Mouse (Mus musculus): ENCODE results near the gene Gm48552.

The Gm48552 gene

GRCm38 (mm10) chr10:81419111-81419928 lies 30.5 kb downstream of the Gm48552 start:
- DNase-seq (ENCODE audit: low spot score), result peak; percentile 6

DNA sequence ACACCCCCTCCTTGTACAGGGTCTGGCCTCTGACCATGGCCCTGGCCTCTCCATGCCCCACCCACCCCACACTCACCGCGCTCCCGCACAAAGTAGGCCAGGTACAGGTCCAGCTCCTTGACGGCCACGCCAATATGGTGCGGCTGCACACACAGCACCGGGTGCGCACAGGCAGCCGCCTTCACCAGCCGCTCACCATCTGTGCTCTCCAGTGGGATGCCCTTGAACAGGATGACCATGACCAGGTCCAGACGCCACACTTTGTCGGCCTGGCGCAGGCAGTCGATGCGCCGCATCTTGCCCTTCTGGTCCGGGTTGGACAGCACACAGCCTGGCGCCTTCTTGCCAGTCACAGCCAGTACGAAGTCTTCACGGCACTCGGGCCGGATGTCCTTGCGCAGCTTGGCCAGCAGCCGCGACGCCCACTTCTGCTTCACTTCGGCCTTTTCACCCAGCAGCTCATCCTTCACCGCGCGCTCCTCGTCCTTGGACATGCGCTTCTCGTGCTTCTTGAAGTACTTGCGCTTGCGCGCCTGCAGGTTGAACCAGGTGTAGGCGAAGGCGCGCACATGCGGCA lies 31.5 kb downstream of the Gm48552 start:
- DNase-seq (ENCODE audit: low spot score), result peak; percentile 9

DNA sequence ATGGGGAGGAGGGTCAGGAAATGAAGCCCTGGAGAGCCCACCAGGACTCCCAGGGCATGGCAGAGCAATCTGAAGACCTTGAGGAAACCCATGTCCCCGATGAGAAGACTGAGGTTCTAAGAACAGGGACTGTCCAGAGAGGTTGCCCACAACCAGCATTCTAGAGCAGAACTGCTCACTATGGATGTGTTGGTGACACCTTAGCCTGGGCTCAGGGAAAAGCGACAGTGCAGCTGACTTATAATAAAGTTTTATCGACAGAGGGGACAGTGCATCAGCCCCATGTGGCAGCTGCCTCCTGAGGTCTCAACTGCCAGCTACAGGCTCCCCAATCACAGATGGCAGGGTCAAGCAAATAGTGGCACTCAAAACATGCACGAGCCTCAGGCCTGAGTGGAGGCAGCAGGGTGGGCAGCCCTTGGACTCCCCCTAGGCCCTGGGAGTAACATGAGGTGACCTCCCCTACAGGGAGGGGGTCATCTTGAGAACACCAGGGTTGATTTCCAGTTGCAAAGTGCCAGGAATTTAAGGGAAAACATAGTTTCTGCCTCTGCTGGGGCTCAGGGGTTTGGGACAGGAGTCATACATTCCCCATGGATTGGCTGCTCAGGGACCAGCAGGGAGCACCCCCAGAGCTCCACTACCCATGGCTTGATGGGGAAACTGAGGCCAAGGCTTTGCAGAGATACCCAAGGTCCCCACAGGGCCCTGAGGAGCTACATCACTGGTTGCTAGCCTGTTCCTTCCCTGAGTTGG lies 32.4 kb downstream of the Gm48552 start:
- DNase-seq (ENCODE audit: low spot score), result no peak

- DNase-seq (ENCODE audit: low spot score), result no peak
These were observed 32.9 kb downstream of the Gm48552 start for GRCm38 (mm10) chr10:81421797-81422100.

DNA sequence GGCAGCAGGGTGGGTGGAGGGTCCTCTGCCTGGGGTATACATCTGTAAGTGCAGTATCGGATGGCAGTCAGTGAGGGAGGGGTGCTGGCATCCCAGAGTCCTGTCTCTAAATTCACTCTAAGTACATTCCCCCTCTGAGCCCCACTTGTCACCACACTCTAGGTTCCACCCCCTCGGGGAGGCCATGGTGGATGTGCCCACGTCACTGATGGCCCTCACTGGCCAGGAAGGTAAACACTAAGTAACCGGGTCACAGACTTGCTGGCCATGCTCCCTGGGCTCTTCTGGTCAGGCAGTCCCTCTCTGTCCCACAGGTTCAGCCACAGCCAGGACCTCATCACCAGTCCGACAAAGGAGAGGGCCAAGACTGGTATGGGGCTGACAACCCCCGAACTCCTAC lies 33.4 kb downstream of the Gm48552 start:
- DNase-seq (ENCODE audit: low spot score), result peak; percentile 8

DNA sequence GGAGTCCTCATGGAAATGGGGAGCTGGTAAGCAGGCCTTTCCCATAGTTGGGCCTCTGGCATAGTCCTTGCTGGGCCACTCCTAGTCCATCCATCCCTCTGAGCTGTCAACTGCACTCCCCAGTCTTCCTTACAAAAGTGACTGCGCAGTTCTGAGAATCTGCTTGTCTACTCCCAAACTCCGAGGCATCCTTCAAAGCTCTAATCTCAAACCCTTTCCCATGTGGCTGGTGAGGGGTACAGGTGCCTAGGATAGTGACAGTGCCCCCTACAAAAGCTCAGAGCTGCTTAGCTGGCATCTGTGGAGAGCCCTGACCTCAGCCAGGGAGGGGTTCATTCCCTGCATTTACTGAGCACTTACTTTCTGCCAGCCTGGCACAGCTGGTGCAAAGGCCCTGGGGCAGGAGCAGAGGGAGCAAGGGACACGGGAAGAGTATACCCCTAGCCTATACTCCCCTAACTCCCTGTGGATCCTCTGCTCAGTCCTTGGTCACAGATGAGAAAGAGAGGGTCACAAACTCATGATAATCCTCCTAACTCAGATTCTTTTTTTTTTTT lies 33.9 kb downstream of the Gm48552 start:
- DNase-seq (ENCODE audit: low spot score), result no peak

- DNase-seq (ENCODE audit: low spot score), result no peak
These were observed 34.9 kb downstream of the Gm48552 start for GRCm38 (mm10) chr10:81423476-81424245.

DNA sequence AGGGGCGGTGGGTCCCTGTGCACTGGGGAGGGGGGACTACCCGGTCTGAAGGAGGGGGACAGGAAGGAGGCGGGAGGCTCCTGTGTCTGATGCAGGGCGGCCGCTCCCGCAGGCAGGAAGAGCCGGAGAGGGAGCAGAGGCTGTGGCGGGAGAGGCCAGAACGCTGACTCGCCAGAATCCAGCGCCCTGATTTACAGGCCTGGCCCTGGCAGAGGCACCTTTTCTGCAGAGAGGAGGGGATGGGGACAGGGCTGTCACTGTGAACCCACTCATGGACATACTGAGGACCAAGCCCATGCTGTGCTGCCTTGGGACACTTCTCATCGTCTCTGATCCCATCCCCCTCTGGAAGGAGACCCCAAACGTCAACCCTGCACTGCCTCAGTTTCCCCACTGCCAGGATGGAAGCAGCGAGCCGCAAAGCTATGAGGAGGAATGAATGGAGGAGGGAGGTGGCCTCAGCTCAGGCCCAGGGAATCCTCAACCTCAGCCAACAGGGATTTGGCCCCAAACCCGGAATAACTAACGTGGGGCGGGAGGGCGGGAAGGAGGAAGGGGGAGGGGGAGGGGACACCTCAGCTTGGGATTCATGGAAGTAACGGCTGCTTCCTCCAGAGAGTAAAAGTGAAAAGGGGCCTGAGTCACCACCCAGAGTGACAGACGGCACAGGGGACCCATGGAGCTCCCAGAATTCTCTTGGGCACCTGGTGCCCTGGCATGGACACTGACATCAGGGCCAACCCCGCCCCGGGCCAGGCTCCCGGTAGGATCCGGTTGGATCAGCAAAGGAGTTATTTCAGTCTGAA lies 35.6 kb downstream of the Gm48552 start:
- DNase-seq (ENCODE audit: low spot score), result peak; percentile 10

DNA sequence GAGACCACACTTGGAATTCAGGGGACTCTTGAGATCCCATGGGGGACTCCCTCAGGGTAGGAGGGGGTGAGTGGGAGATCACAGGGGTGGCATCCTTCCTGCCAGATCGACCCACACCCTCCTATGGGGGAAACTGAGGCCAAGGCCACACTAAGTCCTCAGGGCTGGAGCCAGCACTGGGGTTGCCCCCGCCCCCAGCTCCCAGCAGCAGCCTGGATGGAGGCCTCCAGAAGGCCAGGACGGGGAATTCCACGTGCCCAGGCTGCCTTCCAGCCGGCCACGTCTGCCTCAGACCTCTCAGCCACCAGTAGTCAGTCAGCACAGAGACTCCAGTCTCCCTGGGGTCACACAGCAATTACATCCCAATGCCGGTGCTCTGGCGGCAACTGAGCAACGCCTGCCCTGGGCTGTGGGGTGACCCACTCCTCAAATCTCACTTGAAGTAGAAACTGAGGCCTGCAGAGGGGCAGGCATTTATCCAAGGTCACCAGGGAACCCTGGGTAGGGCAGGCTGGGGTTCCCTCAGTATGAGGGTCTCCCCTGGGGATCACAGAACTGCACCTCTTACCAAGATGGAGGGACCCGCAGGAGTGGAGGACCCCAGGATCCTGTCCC lies 36.5 kb downstream of the Gm48552 start:
- DNase-seq (ENCODE audit: low spot score), result peak; percentile 8

DNA sequence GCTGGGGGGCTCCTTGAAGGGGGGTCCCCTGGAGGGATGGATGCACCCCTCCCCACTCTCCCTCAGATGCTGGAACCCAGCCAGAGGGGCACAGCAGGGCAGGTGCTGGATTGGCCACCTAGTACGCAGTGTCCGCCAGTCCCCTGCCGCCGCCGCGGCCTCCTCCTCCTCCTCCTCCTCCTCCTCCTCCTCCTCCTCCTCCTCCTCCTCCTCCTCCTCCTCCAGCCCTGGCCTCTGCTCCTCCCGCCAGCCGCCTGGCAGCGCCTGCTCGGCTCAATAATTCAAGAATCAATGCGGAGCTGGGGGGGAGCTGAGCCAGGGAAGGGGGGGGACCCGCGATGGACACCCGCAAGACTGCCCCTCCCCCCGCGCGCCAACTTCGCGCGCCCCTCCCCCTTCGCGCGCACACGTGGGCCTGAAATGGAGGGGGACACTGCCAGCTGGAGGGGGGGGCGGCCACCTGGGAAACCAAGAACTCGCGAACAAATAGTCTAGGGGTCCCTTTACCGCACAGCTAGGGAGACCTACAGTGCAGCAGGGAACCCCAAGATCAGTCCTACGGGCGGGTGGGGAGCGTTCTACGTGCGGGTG lies 37.4 kb downstream of the Gm48552 start:
- peak; percentile 10 for DNase-seq (ENCODE audit: low spot score)

DNA sequence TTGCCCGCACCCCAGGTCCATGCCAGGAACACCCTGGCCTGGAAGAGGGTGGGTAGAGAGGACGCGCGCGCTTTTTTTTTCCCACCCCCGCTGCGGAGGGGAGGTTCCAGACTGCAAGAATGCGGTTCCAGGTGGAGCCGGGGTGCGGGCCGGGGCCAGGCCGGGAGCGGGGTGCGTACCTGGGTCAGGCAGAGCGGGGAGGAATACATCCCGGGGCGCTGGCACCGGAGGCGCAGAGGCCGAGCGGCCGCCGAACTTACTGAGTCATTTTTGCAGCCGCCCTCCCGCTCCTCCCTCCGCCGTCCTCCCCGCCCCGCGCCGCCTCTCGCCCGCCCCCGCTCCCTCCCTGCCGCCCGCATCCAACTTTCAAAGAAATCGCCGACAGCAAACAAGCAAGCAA lies 38.1 kb downstream of the Gm48552 start:
- peak; percentile 40 for DNase-seq (ENCODE audit: low spot score)

DNA sequence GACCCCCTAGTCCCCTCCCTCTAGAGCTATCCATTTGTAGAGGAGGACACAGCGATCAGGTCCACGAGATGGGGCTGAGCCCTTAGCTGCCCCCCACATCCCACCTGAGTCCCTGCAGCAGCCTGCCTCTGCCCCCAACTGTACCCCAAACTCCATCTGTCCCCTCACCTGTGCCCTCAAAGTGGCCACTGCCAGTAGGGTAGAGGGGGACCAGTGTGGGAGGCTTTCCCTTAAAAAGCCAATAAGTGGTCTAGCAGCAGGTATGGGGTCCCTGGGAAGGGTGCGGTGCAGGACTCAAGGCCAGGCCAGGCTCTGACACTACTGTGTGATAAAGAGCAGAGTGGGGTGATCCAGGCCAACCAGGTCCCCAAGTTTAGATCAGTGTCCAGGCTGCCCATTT lies 38.5 kb downstream of the Gm48552 start:
- DNase-seq (ENCODE audit: low spot score), result no peak

DNA sequence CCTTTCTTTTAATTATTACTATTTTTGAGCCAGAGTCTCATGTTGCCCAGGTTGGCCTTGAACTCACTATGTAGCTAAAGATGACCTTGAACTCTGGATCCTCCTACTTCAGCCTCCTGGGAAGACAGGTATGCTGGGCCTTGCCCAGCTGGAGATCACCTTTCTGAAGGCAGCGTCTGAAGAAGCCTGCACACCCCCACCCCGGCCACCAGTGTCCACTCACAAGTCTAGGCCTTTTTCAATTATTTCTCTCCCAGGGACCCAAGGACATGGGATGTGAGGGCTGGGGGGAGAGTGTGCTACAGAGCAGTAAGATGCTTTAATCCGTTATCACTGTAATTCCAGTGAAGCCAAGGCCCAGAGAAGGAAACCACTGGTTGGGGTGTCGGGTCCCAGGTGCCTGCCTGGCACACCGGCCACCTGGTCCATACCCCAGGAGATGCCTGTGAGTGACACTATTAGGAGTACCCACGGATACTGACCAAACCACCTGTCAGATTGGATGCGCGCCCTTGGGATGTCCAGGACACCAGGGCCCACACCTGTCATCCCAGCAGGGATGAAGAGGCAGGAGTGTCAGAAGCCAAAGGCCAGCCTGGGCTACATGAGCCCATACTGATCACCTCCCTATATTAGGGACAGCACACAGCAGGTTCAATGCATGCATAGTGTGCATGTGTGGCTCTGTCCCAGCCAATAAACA lies 39.1 kb downstream of the Gm48552 start:
- DNase-seq (ENCODE audit: low spot score), result peak; percentile 9

- no peak for DNase-seq (ENCODE audit: low spot score)
These were observed 39.7 kb downstream of the Gm48552 start for GRCm38 (mm10) chr10:81428507-81428870.

GRCm38 (mm10) chr10:81429092-81429491 lies 40.3 kb downstream of the Gm48552 start:
- no peak for DNase-seq (ENCODE audit: low spot score)

DNA sequence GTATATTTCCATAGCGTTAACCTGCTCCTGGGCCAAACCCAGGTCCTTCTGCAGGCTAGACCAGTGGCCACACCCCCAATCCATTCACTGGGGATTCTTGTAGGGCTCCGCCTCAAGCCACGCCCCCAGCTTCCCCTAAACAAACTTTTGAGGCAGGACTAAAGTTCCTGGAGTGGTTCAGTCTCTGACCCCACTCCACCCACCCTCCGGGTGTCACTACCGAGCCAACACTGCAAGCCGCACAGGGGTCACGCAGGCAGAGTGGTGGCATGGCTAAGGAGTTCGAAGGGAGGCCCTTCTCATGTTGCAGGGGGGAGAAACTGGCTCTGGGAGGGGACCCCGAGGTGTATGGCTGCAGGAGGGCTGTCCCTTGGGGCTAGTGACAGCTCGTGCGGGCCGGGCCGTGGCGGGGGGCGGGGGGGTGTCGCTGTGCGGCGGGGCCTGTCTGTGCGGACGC lies 40.8 kb downstream of the Gm48552 start:
- DNase-seq (ENCODE audit: low spot score), result peak; percentile 28

- DNase-seq (ENCODE audit: low spot score), result peak; percentile 22
These were observed 41.5 kb downstream of the Gm48552 start for GRCm38 (mm10) chr10:81430141-81430830.

DNA sequence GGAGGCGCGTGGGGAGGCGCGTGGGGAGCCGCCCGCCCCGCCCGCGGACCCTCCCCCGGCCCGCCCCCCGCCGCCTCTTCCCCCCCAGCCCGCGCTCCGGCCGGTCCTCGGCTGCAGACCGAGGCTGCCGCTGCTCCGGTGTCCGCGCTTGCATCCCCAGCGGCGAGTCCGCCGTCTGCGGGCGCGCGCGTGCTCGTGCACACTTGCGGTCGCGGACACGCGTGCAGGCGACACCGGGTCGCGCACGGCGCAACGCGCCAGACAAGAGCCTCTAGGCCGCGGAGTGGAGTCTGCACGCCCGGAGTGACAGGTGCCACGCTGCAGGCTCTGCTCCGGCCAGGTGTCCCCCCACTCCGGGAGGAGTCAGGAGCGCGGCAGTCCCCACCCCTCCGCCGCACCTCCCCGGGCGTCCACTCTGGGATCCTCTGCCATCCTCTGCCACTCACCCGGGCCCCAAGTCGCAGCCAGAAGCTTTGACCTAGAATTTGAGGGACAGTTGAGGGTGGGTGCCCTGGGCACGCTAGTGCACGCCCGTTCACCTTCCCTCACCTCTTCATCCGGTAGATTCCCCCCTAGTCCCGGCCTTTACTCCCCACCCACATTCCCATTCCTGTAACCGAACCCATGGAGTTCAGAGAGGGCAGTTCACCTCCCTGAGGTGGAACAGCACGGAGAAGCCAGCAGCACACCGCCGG lies 42.2 kb downstream of the Gm48552 start:
- peak; percentile 10 for DNase-seq (ENCODE audit: low spot score)
